Mouse (Mus musculus): ENCODE data around the gene Sv2b. TPM values are rescaled to one million over a fixed set of nuclear protein-coding genes. Genes with fewer than 3 reads are reported as not detected.
"Not testable (repeated sequence)": the region's sequence is repeated elsewhere in the genome, so short reads cannot be mapped to it uniquely, and the experiment has no call there.

Gene Sv2b
- polyA plus RNA-seq, 1 experiment, result not detected

GRCm38 (mm10) chr7:75220296-75220695 lies 88.8 kb downstream of the Sv2b start:
- no peak overlapping the region for H3K4me3 ChIP-seq (replicated peaks; ENCODE audit: control insufficient read depth, low read depth, low read length)
- TF ChIP-seq CTCF (IDR thresholded peaks at IDR 0.05; ENCODE audit: control insufficient read depth, insufficient read depth, low read length), result no peak
- TF ChIP-seq POLR2A (IDR thresholded peaks at IDR 0.05; ENCODE audit: borderline replicate concordance, control insufficient read depth, low read depth, low read length), result no peak
- H3K27ac ChIP-seq (ENCODE audit: control insufficient read depth, insufficient read depth, low read depth, low read length, poor library complexity), result no peak overlapping the region
- no peaks in the 10 kb centered on the region for H3K4me1 ChIP-seq (ENCODE audit: control insufficient read depth, insufficient read depth, low read length)

DNA sequence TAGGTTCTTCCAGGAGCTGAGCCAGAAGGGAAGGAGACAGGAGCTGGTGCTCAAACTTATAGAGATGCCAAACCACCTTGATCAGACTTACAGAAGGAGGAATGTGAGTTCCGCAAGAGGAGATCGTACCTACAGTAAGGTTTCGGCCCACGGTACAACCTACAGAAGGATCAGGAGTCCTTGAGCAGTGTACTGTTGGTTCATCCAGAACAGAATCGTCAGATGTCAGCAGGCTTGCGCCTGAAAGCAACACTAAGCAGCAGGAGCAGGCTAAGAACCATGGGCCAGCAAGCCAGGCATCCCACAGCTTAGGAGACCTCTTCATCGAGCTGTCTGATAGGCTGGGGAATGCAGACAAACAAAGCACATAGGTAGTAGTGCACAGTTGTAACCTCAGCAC lies 92.9 kb downstream of the Sv2b start:
- Histone ChIP-seq H3K27ac (ENCODE audit: control insufficient read depth, insufficient read depth, low read depth, low read length, poor library complexity) (no peak overlapping the region), H3K4me3 (replicated peaks; ENCODE audit: control insufficient read depth, low read depth, low read length) (no peak overlapping the region), H3K4me1 (ENCODE audit: control insufficient read depth, insufficient read depth, low read length) (no peaks in the 10 kb centered on the region)
- 75% methylated on average over 7 of the region's 7 CpGs for whole genome bisulfite sequencing
- TF ChIP-seq POLR2A (IDR thresholded peaks at IDR 0.05; ENCODE audit: borderline replicate concordance, control insufficient read depth, low read depth, low read length), result no peak
- no peak for TF ChIP-seq CTCF (IDR thresholded peaks at IDR 0.05; ENCODE audit: control insufficient read depth, insufficient read depth, low read length)

- TF ChIP-seq CTCF (IDR thresholded peaks at IDR 0.05; ENCODE audit: control insufficient read depth, insufficient read depth, low read length), result no peak
- TF ChIP-seq POLR2A (IDR thresholded peaks at IDR 0.05; ENCODE audit: borderline replicate concordance, control insufficient read depth, low read depth, low read length), result no peak
- Histone ChIP-seq H3K4me1 (ENCODE audit: control insufficient read depth, insufficient read depth, low read length) (no peaks in the 10 kb centered on the region), H3K4me3 (replicated peaks; ENCODE audit: control insufficient read depth, low read depth, low read length) (no peak overlapping the region), H3K27ac (ENCODE audit: control insufficient read depth, insufficient read depth, low read depth, low read length, poor library complexity) (no peak overlapping the region)
- 69% methylated on average over 4 of the region's 4 CpGs for WGBS
These were observed 99.8 kb downstream of the Sv2b start for GRCm38 (mm10) chr7:75209221-75209641.

GRCm38 (mm10) chr7:75207965-75208644 lies 101.0 kb downstream of the Sv2b start:
- 80% methylated on average over 3 of the region's 3 CpGs for WGBS
- no peaks in the 10 kb centered on the region for H3K4me1 ChIP-seq (ENCODE audit: control insufficient read depth, insufficient read depth, low read length)
- no peak overlapping the region for H3K27ac ChIP-seq (ENCODE audit: control insufficient read depth, insufficient read depth, low read depth, low read length, poor library complexity)
- no peak overlapping the region for H3K4me3 ChIP-seq (replicated peaks; ENCODE audit: control insufficient read depth, low read depth, low read length)
- no peak for TF ChIP-seq CTCF (IDR thresholded peaks at IDR 0.05; ENCODE audit: control insufficient read depth, insufficient read depth, low read length)
- TF ChIP-seq POLR2A (IDR thresholded peaks at IDR 0.05; ENCODE audit: borderline replicate concordance, control insufficient read depth, low read depth, low read length), result no peak

- no peak overlapping the region for H3K27ac ChIP-seq (ENCODE audit: control insufficient read depth, insufficient read depth, low read depth, low read length, poor library complexity)
- WGBS, result 84% methylated on average over 3 of the region's 3 CpGs
- TF ChIP-seq POLR2A (IDR thresholded peaks at IDR 0.05; ENCODE audit: borderline replicate concordance, control insufficient read depth, low read depth, low read length), result no peak
- no peak overlapping the region for H3K4me3 ChIP-seq (replicated peaks; ENCODE audit: control insufficient read depth, low read depth, low read length)
- H3K4me1 ChIP-seq (ENCODE audit: control insufficient read depth, insufficient read depth, low read length), result no peaks in the 10 kb centered on the region
These were observed 102.4 kb downstream of the Sv2b start for GRCm38 (mm10) chr7:75206671-75207070.

- TF ChIP-seq POLR2A (IDR thresholded peaks at IDR 0.05; ENCODE audit: borderline replicate concordance, control insufficient read depth, low read depth, low read length) (no peak), CTCF (IDR thresholded peaks at IDR 0.05; ENCODE audit: control insufficient read depth, insufficient read depth, low read length) (no peak)
- Histone ChIP-seq H3K4me3 (replicated peaks; ENCODE audit: control insufficient read depth, low read depth, low read length) (no peak overlapping the region), H3K27ac (ENCODE audit: control insufficient read depth, insufficient read depth, low read depth, low read length, poor library complexity) (no peak overlapping the region), H3K4me1 (ENCODE audit: control insufficient read depth, insufficient read depth, low read length) (no peaks in the 10 kb centered on the region)
- 68% methylated on average over 3 of the region's 3 CpGs for WGBS
These were observed 103.7 kb downstream of the Sv2b start for GRCm38 (mm10) chr7:75205386-75205785.

DNA sequence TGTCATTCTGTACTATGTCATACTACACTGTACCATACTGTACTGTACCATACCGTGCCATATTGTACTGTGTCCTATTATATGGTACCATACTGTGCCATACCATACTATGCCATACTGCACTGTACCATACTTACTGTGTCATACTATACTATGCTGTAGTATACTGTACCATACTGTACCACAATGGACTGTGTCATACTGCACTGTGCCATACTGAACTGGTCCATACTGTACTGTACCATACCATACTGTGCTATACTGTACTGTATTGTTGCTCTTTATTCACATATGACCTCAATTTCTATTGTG lies 114.2 kb downstream of the Sv2b start:
- not testable (repeated sequence) for H3K4me3 ChIP-seq (replicated peaks; ENCODE audit: control insufficient read depth, low read depth, low read length); H3K27ac ChIP-seq (ENCODE audit: control insufficient read depth, insufficient read depth, low read depth, low read length, poor library complexity); H3K4me1 ChIP-seq (ENCODE audit: control insufficient read depth, insufficient read depth, low read length)
- 91% methylated on average over 1 of the region's 1 CpGs for WGBS

GRCm38 (mm10) chr7:75194158-75194918 lies 114.7 kb downstream of the Sv2b start:
- no peak overlapping the region for H3K4me3 ChIP-seq (replicated peaks; ENCODE audit: control insufficient read depth, low read depth, low read length)
- no peak for TF ChIP-seq POLR2A (IDR thresholded peaks at IDR 0.05; ENCODE audit: borderline replicate concordance, control insufficient read depth, low read depth, low read length)
- TF ChIP-seq CTCF (IDR thresholded peaks at IDR 0.05; ENCODE audit: control insufficient read depth, insufficient read depth, low read length), result no peak

DNA sequence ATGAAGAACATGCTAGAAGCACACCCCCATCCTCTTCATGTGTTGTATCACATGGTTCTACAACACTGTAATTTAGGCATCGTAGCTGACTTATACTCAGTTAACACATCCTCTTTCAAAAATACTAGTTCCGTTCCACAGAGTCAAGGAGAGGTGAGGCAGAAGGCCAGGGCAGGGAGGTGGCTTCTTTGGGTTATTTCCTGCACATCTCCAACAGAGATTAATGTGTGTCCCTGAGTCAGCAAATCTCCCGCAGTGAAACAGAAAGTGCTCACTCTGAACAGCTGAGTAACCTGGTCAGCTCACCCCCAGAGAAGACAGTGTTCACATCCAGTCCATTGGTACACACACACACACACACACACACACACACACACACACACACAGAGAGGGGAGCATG lies 118.9 kb downstream of the Sv2b start:
- TF ChIP-seq CTCF (IDR thresholded peaks at IDR 0.05; ENCODE audit: control insufficient read depth, insufficient read depth, low read length) (no peak), POLR2A (IDR thresholded peaks at IDR 0.05; ENCODE audit: borderline replicate concordance, control insufficient read depth, low read depth, low read length) (no peak)
- no peak overlapping the region for H3K4me3 ChIP-seq (replicated peaks; ENCODE audit: control insufficient read depth, low read depth, low read length)
- WGBS, result 8% methylated on average over 3 of the region's 3 CpGs
- H3K4me1 ChIP-seq (ENCODE audit: control insufficient read depth, insufficient read depth, low read length), result no peaks in the 10 kb centered on the region
- H3K27ac ChIP-seq (ENCODE audit: control insufficient read depth, insufficient read depth, low read depth, low read length, poor library complexity), result no peak overlapping the region

More at GRCm38 (mm10) chr7:75194158-75194918, 114.7 kb downstream of the Sv2b start:
- Histone ChIP-seq H3K4me1 (ENCODE audit: control insufficient read depth, insufficient read depth, low read length) (no peaks in the 10 kb centered on the region), H3K27ac (ENCODE audit: control insufficient read depth, insufficient read depth, low read depth, low read length, poor library complexity) (no peak overlapping the region)
- WGBS, result 77% methylated on average over 4 of the region's 4 CpGs

All from bone marrow, adult 2 months (tissue).